Mouse (Mus musculus): ENCODE measurements at regions not wholly inside any gene's neighbourhood (a gene's known extent, or its start where the extent isn't known, plus 50 kb on each side); places are given as distances from the start of the nearest gene placed in this dataset. TPM values are rescaled to one million over a fixed set of nuclear protein-coding genes. Genes with fewer than 3 reads are reported as not detected.

GRCm38 (mm10) chr12:109397175-109398058 is 55.2 kb upstream of the Dlk1 start:
- no peaks in the 10 kb centered on the region for H3K9me3 ChIP-seq
- ATAC-seq (ENCODE audit: extremely low read depth, insufficient number of reproducible peaks, low FRiP score, low TSS enrichment): no peak
- WGBS: 57% methylated on average over 12 of the region's 12 CpGs
- H3K4me3 ChIP-seq: no peak overlapping the region
- H3K27me3 ChIP-seq (replicated peaks): peaks cover 13% of the 10 kb centered on the region
- H3K27ac ChIP-seq (replicated peaks): peak overlapping the region; percentile 39; the same call in 1 of the 2 replicates
- no peak overlapping the region; the same call in 1 of the 2 replicates for H3K9ac ChIP-seq
- H3K36me3 ChIP-seq: no peaks in the 10 kb centered on the region
- H3K4me2 ChIP-seq: no peak overlapping the region
- peaks cover 61% of the 10 kb centered on the region for H3K4me1 ChIP-seq

GRCm38 (mm10) chr12:109398473-109398872 is 54.1 kb upstream of the Dlk1 start:
- no peak overlapping the region for H3K4me3 ChIP-seq
- H3K4me2 ChIP-seq: no peak overlapping the region
- H3K27ac ChIP-seq (replicated peaks): peak overlapping the region; percentile 51
- H3K4me1 ChIP-seq: peaks cover 70% of the 10 kb centered on the region
- no peaks in the 10 kb centered on the region for H3K36me3 ChIP-seq
- no peak overlapping the region for H3K9ac ChIP-seq
- H3K9me3 ChIP-seq: no peaks in the 10 kb centered on the region
- no peak for ATAC-seq (ENCODE audit: extremely low read depth, insufficient number of reproducible peaks, low FRiP score, low TSS enrichment)
- H3K27me3 ChIP-seq (replicated peaks): peaks cover 3% of the 10 kb centered on the region
- 65% methylated on average over 7 of the region's 7 CpGs for WGBS

GRCm38 (mm10) chr12:109398951-109399350 is 53.7 kb upstream of the Dlk1 start:
- peak overlapping the region; percentile 64 for H3K4me2 ChIP-seq
- no peak for ATAC-seq (ENCODE audit: extremely low read depth, insufficient number of reproducible peaks, low FRiP score, low TSS enrichment)
- no peak overlapping the region for H3K9ac ChIP-seq
- no peaks in the 10 kb centered on the region for H3K36me3 ChIP-seq
- H3K27ac ChIP-seq (replicated peaks): peak overlapping the region; percentile 51
- H3K9me3 ChIP-seq: no peaks in the 10 kb centered on the region
- 2% methylated on average over 6 of the region's 6 CpGs for WGBS
- H3K4me1 ChIP-seq: peaks cover 67% of the 10 kb centered on the region
- H3K27me3 ChIP-seq (replicated peaks): no peaks in the 10 kb centered on the region; the same call in 1 of the 2 replicates
- no peak overlapping the region for H3K4me3 ChIP-seq

GRCm38 (mm10) chr12:109399591-109399990 is 53.0 kb upstream of the Dlk1 start:
- H3K4me3 ChIP-seq: peak overlapping the region; percentile 29
- WGBS: 17% methylated on average over 22 of the region's 22 CpGs
- H3K4me1 ChIP-seq: peaks cover 67% of the 10 kb centered on the region
- H3K27ac ChIP-seq (replicated peaks): peak overlapping the region; percentile 51
- H3K4me2 ChIP-seq: peak overlapping the region; percentile 64
- no peak for ATAC-seq (ENCODE audit: extremely low read depth, insufficient number of reproducible peaks, low FRiP score, low TSS enrichment)
- no peaks in the 10 kb centered on the region; the same call in 1 of the 2 replicates for H3K27me3 ChIP-seq (replicated peaks)
- H3K36me3 ChIP-seq: no peaks in the 10 kb centered on the region
- peak overlapping the region; percentile 67 for H3K9ac ChIP-seq
- H3K9me3 ChIP-seq: no peaks in the 10 kb centered on the region

- H3K27me3 ChIP-seq (replicated peaks): no peaks in the 10 kb centered on the region; the same call in 1 of the 2 replicates
- no peak overlapping the region for H3K4me3 ChIP-seq
- H3K4me2 ChIP-seq: peak overlapping the region; percentile 64
- H3K27ac ChIP-seq (replicated peaks): peak overlapping the region; percentile 51
- H3K9me3 ChIP-seq: no peaks in the 10 kb centered on the region
- 78% methylated on average over 7 of the region's 7 CpGs for WGBS
- H3K36me3 ChIP-seq: no peaks in the 10 kb centered on the region
- ATAC-seq (ENCODE audit: extremely low read depth, insufficient number of reproducible peaks, low FRiP score, low TSS enrichment): no peak
- peak overlapping the region; percentile 67 for H3K9ac ChIP-seq
- peaks cover 67% of the 10 kb centered on the region for H3K4me1 ChIP-seq
These were observed 52.6 kb upstream of the Dlk1 start for GRCm38 (mm10) chr12:109400041-109400440.

GRCm38 (mm10) chr12:109400936-109401586 is 51.6 kb upstream of the Dlk1 start:
- Histone ChIP-seq H3K4me3 (no peak overlapping the region), H3K4me2 (no peak overlapping the region), H3K4me1 (peaks cover 67% of the 10 kb centered on the region), H3K9me3 (no peaks in the 10 kb centered on the region), H3K27ac (replicated peaks) (peak overlapping the region; percentile 72), H3K27me3 (replicated peaks) (no peaks in the 10 kb centered on the region; the same call in 1 of the 2 replicates), H3K36me3 (no peaks in the 10 kb centered on the region), H3K9ac (no peak overlapping the region)
- WGBS: 51% methylated on average over 15 of the region's 15 CpGs
- no peak for ATAC-seq (ENCODE audit: extremely low read depth, insufficient number of reproducible peaks, low FRiP score, low TSS enrichment)

- peak overlapping the region; percentile 72 for H3K27ac ChIP-seq (replicated peaks)
- WGBS: 66% methylated on average over 6 of the region's 6 CpGs
- no peak for ATAC-seq (ENCODE audit: extremely low read depth, insufficient number of reproducible peaks, low FRiP score, low TSS enrichment)
- H3K4me2 ChIP-seq: no peak overlapping the region
- no peaks in the 10 kb centered on the region for H3K36me3 ChIP-seq
- peaks cover 67% of the 10 kb centered on the region for H3K4me1 ChIP-seq
- H3K27me3 ChIP-seq (replicated peaks): no peaks in the 10 kb centered on the region; the same call in 1 of the 2 replicates
- no peak overlapping the region for H3K9ac ChIP-seq
- H3K9me3 ChIP-seq: no peaks in the 10 kb centered on the region
- H3K4me3 ChIP-seq: no peak overlapping the region
These were observed 50.9 kb upstream of the Dlk1 start for GRCm38 (mm10) chr12:109401696-109402095.

GRCm38 (mm10) chr12:109402226-109402625 is 50.4 kb upstream of the Dlk1 start:
- Histone ChIP-seq H3K27ac (replicated peaks) (peak overlapping the region; percentile 72), H3K4me2 (0 out of 2 replicates have a peak overlapping the region, but pooled peaks have one; percentile 1), H3K9me3 (no peaks in the 10 kb centered on the region), H3K4me3 (no peak overlapping the region), H3K9ac (peak overlapping the region; percentile 16; the same call in 1 of the 2 replicates), H3K27me3 (replicated peaks) (no peaks in the 10 kb centered on the region), H3K36me3 (no peaks in the 10 kb centered on the region), H3K4me1 (peaks cover 62% of the 10 kb centered on the region)
- 2% methylated on average over 9 of the region's 9 CpGs for WGBS
- ATAC-seq (ENCODE audit: extremely low read depth, insufficient number of reproducible peaks, low FRiP score, low TSS enrichment): peak; percentile 71; the same call in 1 of the 2 replicates

Small RNAs in the stretch of these regions (microRNA-seq; reads per million reads assigned to microRNA genes)
- gene Gm22234 (not detected), gene Gm25297 (not detected)

All from heart, embryonic 13.5 days (tissue).